Comparison of ENCODE assay signal across 21 mouse cellular contexts in the genomic region with DNA sequence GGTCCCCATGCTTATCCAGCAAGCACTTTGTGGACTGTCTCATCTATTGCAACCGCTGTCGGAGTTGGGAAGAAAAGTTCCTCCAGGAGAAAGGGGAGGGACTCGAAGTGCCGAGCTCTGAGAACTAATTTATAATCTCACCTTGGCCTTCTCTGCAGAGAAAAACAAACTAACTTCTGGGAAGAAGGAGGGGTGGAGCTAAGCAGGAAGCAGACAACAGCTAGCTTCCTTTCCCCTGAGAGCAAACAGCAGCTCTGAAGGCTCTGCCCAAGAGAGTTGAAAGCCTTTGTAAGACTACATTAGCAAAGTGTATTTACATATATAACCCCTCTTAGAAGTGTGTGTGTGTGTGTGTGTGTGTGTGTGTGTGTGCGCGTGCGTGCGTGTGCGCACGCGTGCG. TPM values are rescaled to one million over a fixed set of nuclear protein-coding genes. Genes with fewer than 3 reads are reported as not detected.
DNase-seq lines count a peak whose midpoint lies in the region; ATAC-seq and TF ChIP-seq lines count a peak whose summit lies in the region.
"Had no signal": no experiment of that assay in that cellular context is flagged by ENCODE, and none has a peak within 500 bp of the region (broad histone marks: within the 10 kb centered on the region; RNA-seq: fewer than 3 reads in every experiment).

No protein-coding gene starts in this region.

- no peak overlapping the region for H3K27ac ChIP-seq in heart, embryonic 11.5 days (ENCODE audit: low read depth, low read length)
- peak overlapping the region; percentile 63; the same call in 1 of the 2 replicates for H3K27ac ChIP-seq in limb, embryonic 11.5 days (replicated peaks; ENCODE audit: low read depth, low read length)
- H3K27ac ChIP-seq in hindbrain, embryonic 13.5 days, result no peak overlapping the region
- H3K27ac ChIP-seq: layer of hippocampus, adult 2 months; midbrain, embryonic 10.5 days had no signal

- DNase-seq in heart, postnatal 4 days, result no peak
- DNase-seq in 416B (ENCODE audit: low read depth), result peak; percentile 31
- DNase-seq in limb, embryonic 11.5 days (ENCODE audit: low spot score), result no peak
- DNase-seq in frontal cortex, postnatal 14 days (ENCODE audit: low spot score in 2 of 2), result no peak
- no peak for DNase-seq in adrenal gland, adult 18-20 months (ENCODE audit: low spot score in 2 of 2)
- DNase-seq: adrenal gland, postnatal 14 days; cerebellum, adult 9-11 months; gastrocnemius, postnatal 10 days had no signal

- H3K27me3 ChIP-seq in heart, embryonic 11.5 days (ENCODE audit: control insufficient read depth, insufficient read depth, low read length), result no peaks in the 10 kb centered on the region
- no peaks in the 10 kb centered on the region for H3K27me3 ChIP-seq in E14TG2a.4 (ENCODE audit: insufficient read depth, low read length)
- H3K27me3 ChIP-seq in limb, embryonic 11.5 days (ENCODE audit: control insufficient read depth, insufficient read depth, low read length), result no peaks in the 10 kb centered on the region
- peaks cover 74% of the 10 kb centered on the region for H3K27me3 ChIP-seq in hindbrain, embryonic 13.5 days
- H3K27me3 ChIP-seq: CH12.LX; heart, embryonic 12.5 days; Patski had no signal

- ATAC-seq in heart, embryonic 11.5 days (replicated peaks; ENCODE audit: insufficient number of reproducible peaks, low FRiP score, low TSS enrichment), result no peak
- no peak for ATAC-seq in limb, embryonic 11.5 days (ENCODE audit: insufficient number of reproducible peaks, low FRiP score, low TSS enrichment, low read depth)
- no peak for ATAC-seq in hindbrain, embryonic 13.5 days (ENCODE audit: low FRiP score)
- ATAC-seq: intestine, postnatal 0 days; lung, postnatal 0 days; Patski had no signal

- peak overlapping the region; percentile 29; the same call in 1 of the 2 replicates for H3K9ac ChIP-seq in heart, embryonic 11.5 days (ENCODE audit: low read depth, low read length)
- H3K9ac ChIP-seq in limb, embryonic 11.5 days (ENCODE audit: low read length), result no peak overlapping the region
- H3K9ac ChIP-seq in hindbrain, embryonic 13.5 days, result no peak overlapping the region
- H3K9ac ChIP-seq: forebrain, postnatal 0 days; heart, embryonic 12.5 days had no signal

- TF ChIP-seq CTCF in E14TG2a.4 (conservative IDR thresholded peaks at IDR 0.05; ENCODE audit: low read length), result no peak

- WGBS in heart, embryonic 11.5 days (ENCODE audit: insufficient replicate concordance), result 86% methylated on average over 12 of the region's 12 CpGs
- WGBS in limb, embryonic 11.5 days, result 86% methylated on average over 12 of the region's 12 CpGs
- 86% methylated on average over 12 of the region's 12 CpGs for WGBS in hindbrain, embryonic 13.5 days

- no peaks in the 10 kb centered on the region for H3K36me3 ChIP-seq in heart, embryonic 11.5 days (ENCODE audit: control insufficient read depth, insufficient read depth, low read length)
- H3K36me3 ChIP-seq in E14TG2a.4 (ENCODE audit: insufficient read depth, low read length), result peaks cover 65% of the 10 kb centered on the region
- H3K36me3 ChIP-seq in limb, embryonic 11.5 days (ENCODE audit: control insufficient read depth, insufficient read depth, low read length), result peaks cover 3% of the 10 kb centered on the region; the same call in 1 of the 2 replicates
- no peaks in the 10 kb centered on the region for H3K36me3 ChIP-seq in hindbrain, embryonic 13.5 days

- no peak overlapping the region for H3K4me2 ChIP-seq in heart, embryonic 11.5 days
- no peak overlapping the region for H3K4me2 ChIP-seq in limb, embryonic 11.5 days (ENCODE audit: low read depth, severe bottlenecking)
- H3K4me2 ChIP-seq in hindbrain, embryonic 13.5 days, result no peak overlapping the region
- H3K4me2 ChIP-seq: heart, embryonic 12.5 days; liver, embryonic 11.5 days had no signal

- H3K9me3 ChIP-seq in heart, embryonic 11.5 days (replicated peaks; ENCODE audit: control insufficient read depth, low read length), result no peaks in the 10 kb centered on the region
- H3K9me3 ChIP-seq in E14TG2a.4 (ENCODE audit: low read length), result no peaks in the 10 kb centered on the region
- H3K9me3 ChIP-seq in limb, embryonic 11.5 days (ENCODE audit: control insufficient read depth, low read length), result no peaks in the 10 kb centered on the region
- no peaks in the 10 kb centered on the region for H3K9me3 ChIP-seq in hindbrain, embryonic 13.5 days
- H3K9me3 ChIP-seq: heart, embryonic 12.5 days; hindbrain, embryonic 10.5 days; midbrain, embryonic 10.5 days had no signal

- no peak overlapping the region for H3K4me3 ChIP-seq in heart, embryonic 11.5 days (ENCODE audit: low read depth, low read length)
- H3K4me3 ChIP-seq in E14TG2a.4 (replicated peaks; ENCODE audit: low read length), result peak overlapping the region; percentile 35
- no peak overlapping the region for H3K4me3 ChIP-seq in limb, embryonic 11.5 days (ENCODE audit: low read depth, low read length)
- no peak overlapping the region for H3K4me3 ChIP-seq in hindbrain, embryonic 13.5 days
- H3K4me3 ChIP-seq: heart, embryonic 12.5 days; hindbrain, embryonic 10.5 days; layer of hippocampus, adult 2 months; midbrain, embryonic 10.5 days had no signal

- no peaks in the 10 kb centered on the region for H3K4me1 ChIP-seq in heart, embryonic 11.5 days (ENCODE audit: control insufficient read depth, insufficient read depth, low read length)
- peaks cover 45% of the 10 kb centered on the region for H3K4me1 ChIP-seq in E14TG2a.4 (replicated peaks; ENCODE audit: low read depth, low read length)
- peaks cover 11% of the 10 kb centered on the region for H3K4me1 ChIP-seq in limb, embryonic 11.5 days (ENCODE audit: control insufficient read depth, insufficient read depth, low read length)
- peaks cover 12% of the 10 kb centered on the region for H3K4me1 ChIP-seq in hindbrain, embryonic 13.5 days (replicated peaks)
- H3K4me1 ChIP-seq: heart, embryonic 12.5 days had no signal

RNA-seq across cellular contexts. Expression of a gene that starts 44.1 kb away (rescaled TPM):
- not detected in 2 replicates for polyA plus RNA-seq in heart, embryonic 11.5 days (2014; fragmentation: Nextera tagmentation; extraction: Ambion mirVana)
- not detected for total RNA-seq in heart, postnatal 4 days (2021)
- 0.33 and 0.48 TPM in 2 replicates for polyA plus RNA-seq in limb, embryonic 11.5 days (2014; fragmentation: Nextera tagmentation; extraction: Ambion mirVana)
- polyA plus RNA-seq in hindbrain, embryonic 13.5 days (2015; fragmentation: Nextera tagmentation; extraction: Ambion mirVana), result 5.4 and 10.1 TPM in 2 replicates
- total RNA-seq in adrenal gland, adult 18-20 months (2021), result not detected
- total RNA-seq: adrenal gland, postnatal 14 days; CH12.LX had no signal
- polyA plus RNA-seq: heart, embryonic 12.5 days; intestine, postnatal 0 days; liver, embryonic 11.5 days; lung, postnatal 0 days; Patski had no signal
